Mouse (Mus musculus): ENCODE data around the gene 4930444G20Rik. TPM values are rescaled to one million over a fixed set of nuclear protein-coding genes. Genes with fewer than 3 reads are reported as not detected.
"Not testable (repeated sequence)": the region's sequence is repeated elsewhere in the genome, so short reads cannot be mapped to it uniquely, and the experiment has no call there.

The 4930444G20Rik gene
- total RNA-seq, 1 experiment: 0.22 TPM

GRCm38 (mm10) chr10:22059415-22059814 is 8.5 kb downstream of the 4930444G20Rik start:
- DNase-seq (ENCODE audit: low read depth, low spot score): no peak
- H3K27ac ChIP-seq (ENCODE audit: insufficient read depth, low read depth, low read length, poor library complexity, severe bottlenecking): no peak overlapping the region
- no peaks in the 10 kb centered on the region for H3K36me3 ChIP-seq (ENCODE audit: control insufficient read depth, insufficient read depth, low read length, poor library complexity, severe bottlenecking)
- in situ Hi-C loops (cut with MboI; ENCODE audit: low sequenced_read_pairs in 2 of 2, unreplicated experiment in 2 of 2): no loop called here
- no peak overlapping the region for H3K9ac ChIP-seq (ENCODE audit: insufficient read depth, low read depth, low read length, poor library complexity, severe bottlenecking)
- peak overlapping the region in 1 of 2 experiments; percentile 63; a peak in 1 of 4 replicates for H3K4me3 ChIP-seq (ENCODE audit: insufficient read depth in 1 of 2, low read depth in 1 of 2, low read length in 2 of 2, poor library complexity in 1 of 2, severe bottlenecking in 1 of 2)
- TF ChIP-seq ZC3H11A (IDR thresholded peaks at IDR 0.05; ENCODE audit: borderline replicate concordance, low read depth, low read length): no peak
- no peak for TF ChIP-seq MAFK (IDR thresholded peaks at IDR 0.05; ENCODE audit: insufficient read depth, low read depth, low read length)
- no peak for TF ChIP-seq ZNF384 (IDR thresholded peaks at IDR 0.05; ENCODE audit: low read depth, low read length)
- no peak for TF ChIP-seq CHD2 (IDR thresholded peaks at IDR 0.05; ENCODE audit: low read depth, low read length)
- TF ChIP-seq HCFC1 (IDR thresholded peaks at IDR 0.05; ENCODE audit: borderline replicate concordance, insufficient read depth, low read length): no peak
- no peaks in the 10 kb centered on the region for H3K9me3 ChIP-seq (ENCODE audit: control insufficient read depth, insufficient read depth, low read depth, low read length)
- H3K4me1 ChIP-seq (ENCODE audit: control insufficient read depth in 2 of 2, insufficient read depth in 2 of 2, low read length in 2 of 2, poor library complexity in 1 of 2): no peaks in the 10 kb centered on the region

GRCm38 (mm10) chr10:22059026-22059325 is 8.9 kb downstream of the 4930444G20Rik start:
- peak overlapping the region; percentile 63 to 67 for H3K4me3 ChIP-seq (ENCODE audit: insufficient read depth in 1 of 2, low read depth in 1 of 2, low read length in 2 of 2, poor library complexity in 1 of 2, severe bottlenecking in 1 of 2)
- no peaks in the 10 kb centered on the region for H3K4me1 ChIP-seq (ENCODE audit: control insufficient read depth in 2 of 2, insufficient read depth in 2 of 2, low read length in 2 of 2, poor library complexity in 1 of 2)
- TF ChIP-seq MAFK (IDR thresholded peaks at IDR 0.05; ENCODE audit: insufficient read depth, low read depth, low read length): no peak
- TF ChIP-seq HCFC1 (IDR thresholded peaks at IDR 0.05; ENCODE audit: borderline replicate concordance, insufficient read depth, low read length): no peak
- no peak for TF ChIP-seq CHD2 (IDR thresholded peaks at IDR 0.05; ENCODE audit: low read depth, low read length)
- no peak for TF ChIP-seq ZNF384 (IDR thresholded peaks at IDR 0.05; ENCODE audit: low read depth, low read length)
- TF ChIP-seq ZC3H11A (IDR thresholded peaks at IDR 0.05; ENCODE audit: borderline replicate concordance, low read depth, low read length): no peak
- in situ Hi-C loops (cut with MboI; ENCODE audit: low sequenced_read_pairs in 2 of 2, unreplicated experiment in 2 of 2): no loop called here
- no peaks in the 10 kb centered on the region for H3K9me3 ChIP-seq (ENCODE audit: control insufficient read depth, insufficient read depth, low read depth, low read length)
- peak overlapping the region; percentile 26; the same call in 1 of the 2 replicates for H3K9ac ChIP-seq (ENCODE audit: insufficient read depth, low read depth, low read length, poor library complexity, severe bottlenecking)
- DNase-seq (ENCODE audit: low read depth, low spot score): no peak
- H3K27ac ChIP-seq (ENCODE audit: insufficient read depth, low read depth, low read length, poor library complexity, severe bottlenecking): no peak overlapping the region
- no peaks in the 10 kb centered on the region for H3K36me3 ChIP-seq (ENCODE audit: control insufficient read depth, insufficient read depth, low read length, poor library complexity, severe bottlenecking)

DNA sequence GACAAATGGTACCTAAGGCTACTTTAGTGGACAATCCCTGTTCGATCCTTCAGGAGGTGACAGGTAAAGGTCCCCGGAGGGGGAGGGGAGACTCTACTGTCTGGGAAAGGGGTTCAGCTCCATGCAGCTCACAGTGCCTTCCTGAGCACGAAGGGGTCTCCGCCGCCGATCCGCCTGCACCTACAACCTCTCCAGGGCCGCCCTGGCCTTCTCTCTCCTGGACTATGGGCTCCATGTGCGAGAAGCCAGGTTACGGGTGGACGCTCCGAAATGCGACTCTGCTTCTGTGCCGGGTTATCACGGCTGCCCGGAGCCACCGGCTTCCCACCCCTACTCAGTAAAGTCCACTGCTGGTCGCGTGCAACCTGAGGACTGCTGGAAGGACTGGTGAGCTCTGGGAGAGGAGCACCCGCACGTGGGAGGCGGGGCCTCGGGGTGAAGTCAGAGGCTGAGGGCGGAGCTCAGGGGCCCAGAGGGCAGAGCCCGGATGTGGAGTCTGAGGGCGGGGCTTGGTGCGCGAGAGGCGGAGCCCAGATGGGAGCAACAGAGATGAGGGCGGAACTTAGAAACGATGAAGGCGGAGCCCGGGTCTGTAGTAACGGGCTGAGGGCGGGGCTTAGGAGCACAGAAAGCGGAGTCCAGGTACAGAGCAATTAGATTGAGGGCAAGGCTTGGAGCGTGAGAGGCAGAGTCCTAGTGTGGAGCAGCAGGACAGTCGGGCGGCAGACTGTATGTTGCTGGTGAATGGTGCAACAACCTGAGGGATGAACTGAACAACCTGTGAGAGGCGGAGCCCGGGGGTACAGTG is 9.5 kb downstream of the 4930444G20Rik start:
- 0 out of 2 replicates have a peak overlapping the region, but pooled peaks have one; percentile 22 for H3K27ac ChIP-seq (ENCODE audit: insufficient read depth, low read depth, low read length, poor library complexity, severe bottlenecking)

GRCm38 (mm10) chr10:22055308-22055707 is 12.6 kb downstream of the 4930444G20Rik start:
- no peak overlapping the region; the same call in 1 of the 2 replicates for H3K27ac ChIP-seq (ENCODE audit: insufficient read depth, low read depth, low read length, poor library complexity, severe bottlenecking)

More for the DNA sequence above, 9.5 kb downstream of the 4930444G20Rik start:
- Histone ChIP-seq H3K4me3 (ENCODE audit: insufficient read depth in 1 of 2, low read depth in 1 of 2, low read length in 2 of 2, poor library complexity in 1 of 2, severe bottlenecking in 1 of 2) (peak overlapping the region; percentile 63 to 67), H3K36me3 (ENCODE audit: control insufficient read depth, insufficient read depth, low read length, poor library complexity, severe bottlenecking) (no peaks in the 10 kb centered on the region), H3K9me3 (ENCODE audit: control insufficient read depth, insufficient read depth, low read depth, low read length) (no peaks in the 10 kb centered on the region), H3K4me1 (ENCODE audit: control insufficient read depth in 2 of 2, insufficient read depth in 2 of 2, low read length in 2 of 2, poor library complexity in 1 of 2) (no peaks in the 10 kb centered on the region), H3K9ac (ENCODE audit: insufficient read depth, low read depth, low read length, poor library complexity, severe bottlenecking) (peak overlapping the region; percentile 77)
- TF ChIP-seq ZC3H11A (IDR thresholded peaks at IDR 0.05; ENCODE audit: borderline replicate concordance, low read depth, low read length) (no peak), HCFC1 (IDR thresholded peaks at IDR 0.05; ENCODE audit: borderline replicate concordance, insufficient read depth, low read length) (no peak), CHD2 (IDR thresholded peaks at IDR 0.05; ENCODE audit: low read depth, low read length) (no peak), MAFK (IDR thresholded peaks at IDR 0.05; ENCODE audit: insufficient read depth, low read depth, low read length) (no peak), ZNF384 (IDR thresholded peaks at IDR 0.05; ENCODE audit: low read depth, low read length) (no peak)
- in situ Hi-C loops (cut with MboI; ENCODE audit: low sequenced_read_pairs in 2 of 2, unreplicated experiment in 2 of 2): no loop called here
- peak; percentile 87 for DNase-seq (ENCODE audit: low read depth, low spot score)

DNA sequence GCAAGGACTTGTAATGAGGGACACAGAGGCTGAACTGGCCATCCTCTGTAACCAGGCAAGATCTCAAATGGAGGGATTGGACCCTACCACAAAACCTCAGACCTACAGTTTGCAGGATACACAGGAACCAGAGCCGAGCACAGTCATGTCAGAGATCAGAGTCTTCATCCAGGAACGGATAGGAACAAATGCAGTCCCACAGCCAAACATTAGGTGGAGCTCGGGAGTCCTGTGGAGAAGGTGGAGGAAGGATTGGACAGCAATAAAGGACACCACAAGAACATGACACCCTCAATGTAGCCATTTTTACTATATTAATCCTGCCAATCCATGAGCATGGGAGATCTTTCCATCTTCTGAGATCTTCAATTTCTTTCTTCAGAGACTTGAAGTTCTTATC is 31.6 kb downstream of the 4930444G20Rik start:
- H3K36me3 ChIP-seq (ENCODE audit: control insufficient read depth, insufficient read depth, low read length, poor library complexity, severe bottlenecking); H3K4me1 ChIP-seq (ENCODE audit: control insufficient read depth in 2 of 2, insufficient read depth in 2 of 2, low read length in 2 of 2, poor library complexity in 1 of 2); H3K4me3 ChIP-seq (ENCODE audit: insufficient read depth in 1 of 2, low read depth in 1 of 2, low read length in 2 of 2, poor library complexity in 1 of 2, severe bottlenecking in 1 of 2); H3K27ac ChIP-seq (ENCODE audit: insufficient read depth, low read depth, low read length, poor library complexity, severe bottlenecking); H3K9me3 ChIP-seq (ENCODE audit: control insufficient read depth, insufficient read depth, low read depth, low read length); DNase-seq (ENCODE audit: low read depth, low spot score); H3K9ac ChIP-seq (ENCODE audit: insufficient read depth, low read depth, low read length, poor library complexity, severe bottlenecking): not testable (repeated sequence)
- in situ Hi-C loops (cut with MboI; ENCODE audit: low sequenced_read_pairs in 2 of 2, unreplicated experiment in 2 of 2): loop anchor here in 1 of 2 experiments (25.0 kb wide), 1 partner anchor 226 kb away; no protein-coding TSS in a partner anchor

More at GRCm38 (mm10) chr10:22055308-22055707, 12.6 kb downstream of the 4930444G20Rik start:
- no peak overlapping the region for H3K9ac ChIP-seq (ENCODE audit: insufficient read depth, low read depth, low read length, poor library complexity, severe bottlenecking)
- peak overlapping the region in 1 of 2 experiments; percentile 41; a peak in 1 of 4 replicates for H3K4me3 ChIP-seq (ENCODE audit: insufficient read depth in 1 of 2, low read depth in 1 of 2, low read length in 2 of 2, poor library complexity in 1 of 2, severe bottlenecking in 1 of 2)
- DNase-seq (ENCODE audit: low read depth, low spot score): peak; percentile 66
- TF ChIP-seq HCFC1 (IDR thresholded peaks at IDR 0.05; ENCODE audit: borderline replicate concordance, insufficient read depth, low read length) (no peak), ZC3H11A (IDR thresholded peaks at IDR 0.05; ENCODE audit: borderline replicate concordance, low read depth, low read length) (no peak), ZNF384 (IDR thresholded peaks at IDR 0.05; ENCODE audit: low read depth, low read length) (no peak), CHD2 (IDR thresholded peaks at IDR 0.05; ENCODE audit: low read depth, low read length) (no peak), MAFK (IDR thresholded peaks at IDR 0.05; ENCODE audit: insufficient read depth, low read depth, low read length) (no peak)
- no peaks in the 10 kb centered on the region for H3K9me3 ChIP-seq (ENCODE audit: control insufficient read depth, insufficient read depth, low read depth, low read length)
- in situ Hi-C loops (cut with MboI; ENCODE audit: low sequenced_read_pairs in 2 of 2, unreplicated experiment in 2 of 2): no loop called here
- H3K36me3 ChIP-seq (ENCODE audit: control insufficient read depth, insufficient read depth, low read length, poor library complexity, severe bottlenecking): no peaks in the 10 kb centered on the region
- H3K4me1 ChIP-seq (ENCODE audit: control insufficient read depth in 2 of 2, insufficient read depth in 2 of 2, low read length in 2 of 2, poor library complexity in 1 of 2): no peaks in the 10 kb centered on the region

Measured in ES-E14 (cell line).